Mouse (Mus musculus) MN1 (cell line): Measurements from ENCODE around the gene Pax7.

Experiments used
- DNase-seq: peaks from one replicate; pipeline ENCODE4 v3.0.0-alpha.2; 2016; ENCODE audit warnings: low spot score

The Pax7 gene

GRCm38 (mm10) chr4:139750926-139751325, 82.4 kb downstream of the Pax7 start:
- DNase-seq = no peak

DNA sequence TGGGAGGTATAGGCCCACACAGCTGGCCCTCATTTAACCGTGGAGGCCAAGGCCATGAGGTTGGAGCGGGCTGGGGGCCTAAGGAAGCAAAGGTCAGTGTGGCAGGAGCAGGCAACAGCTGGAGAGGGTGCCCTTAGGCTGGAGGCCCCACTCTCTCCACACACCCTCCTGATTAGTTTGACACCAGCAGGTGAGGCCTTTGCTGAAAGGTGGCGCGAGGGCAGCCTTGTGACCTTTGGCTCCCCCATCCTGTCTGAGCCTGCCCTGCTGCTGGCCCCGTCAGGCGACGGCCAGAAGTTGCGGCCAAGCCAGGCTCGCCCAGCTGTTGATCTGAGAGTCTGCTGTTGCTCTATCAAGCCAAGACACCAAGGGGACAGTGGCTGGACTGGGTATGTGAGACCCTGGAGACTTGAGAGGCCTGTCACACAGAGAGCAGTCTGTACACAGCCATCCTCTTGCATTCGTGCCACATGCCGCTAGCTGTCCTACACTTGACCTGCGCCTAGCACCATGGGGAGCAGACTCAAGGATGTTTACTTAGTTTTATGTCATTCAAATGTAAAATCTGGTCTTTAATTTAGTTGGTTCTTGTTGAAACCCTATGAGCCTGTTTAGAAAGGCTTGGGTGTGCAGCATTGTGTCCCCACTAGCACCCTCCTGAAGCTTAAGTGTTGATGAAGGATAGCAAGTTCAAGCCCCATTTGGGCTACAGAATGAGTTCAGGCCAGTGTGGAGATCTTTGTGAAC, 86.0 kb downstream of the Pax7 start:
- no peak for DNase-seq

DNA sequence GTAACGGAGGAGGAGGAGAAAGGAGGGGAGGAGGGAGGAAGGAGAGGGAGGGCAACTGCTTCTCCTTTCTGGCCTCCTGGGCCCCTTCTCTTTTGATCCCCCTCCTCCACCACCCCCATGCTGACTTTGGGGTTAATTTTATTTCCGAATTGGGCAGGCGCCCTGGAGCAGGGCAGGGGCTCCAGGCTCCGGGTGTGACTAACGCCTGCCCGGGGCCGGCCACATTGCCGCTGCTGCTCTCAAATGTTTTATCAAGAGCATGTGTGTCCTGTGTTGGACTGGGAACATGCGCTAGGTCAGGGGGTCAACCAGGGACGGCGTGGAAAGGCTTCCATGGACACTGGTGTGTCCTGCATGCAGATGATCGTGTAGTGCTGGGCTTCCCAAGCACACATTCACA, 87.2 kb downstream of the Pax7 start:
- DNase-seq = no peak

DNA sequence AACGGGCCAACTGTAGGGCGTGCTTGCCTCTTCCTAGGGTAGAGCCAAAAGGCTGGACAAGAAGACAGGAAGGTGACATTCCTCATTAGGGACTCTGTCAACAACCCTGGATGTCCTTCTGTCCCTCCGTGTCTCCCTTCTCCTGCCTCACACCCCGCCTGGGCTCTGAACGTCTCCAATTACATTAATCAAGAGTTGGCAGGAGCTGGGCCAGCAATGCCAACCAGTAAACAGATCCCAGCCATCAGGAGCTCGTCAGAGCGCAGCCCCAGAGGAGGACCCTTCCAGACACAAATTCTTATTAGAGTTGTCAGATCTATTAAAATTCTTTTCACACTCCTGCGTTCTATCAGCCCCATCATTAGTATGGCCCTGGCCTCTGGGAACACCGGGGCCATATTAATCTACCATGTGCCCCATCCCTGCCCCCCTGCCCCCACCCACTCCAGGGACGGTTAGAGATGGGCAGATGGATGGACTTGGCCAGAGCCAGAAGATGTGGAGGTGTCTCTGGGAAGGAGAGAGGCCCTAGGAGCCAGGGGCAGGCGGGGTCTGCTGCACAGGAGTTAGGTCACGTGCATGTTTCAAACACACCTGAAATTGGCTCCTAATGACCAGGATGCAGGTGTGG, 88.4 kb downstream of the Pax7 start:
- no peak for DNase-seq

DNA sequence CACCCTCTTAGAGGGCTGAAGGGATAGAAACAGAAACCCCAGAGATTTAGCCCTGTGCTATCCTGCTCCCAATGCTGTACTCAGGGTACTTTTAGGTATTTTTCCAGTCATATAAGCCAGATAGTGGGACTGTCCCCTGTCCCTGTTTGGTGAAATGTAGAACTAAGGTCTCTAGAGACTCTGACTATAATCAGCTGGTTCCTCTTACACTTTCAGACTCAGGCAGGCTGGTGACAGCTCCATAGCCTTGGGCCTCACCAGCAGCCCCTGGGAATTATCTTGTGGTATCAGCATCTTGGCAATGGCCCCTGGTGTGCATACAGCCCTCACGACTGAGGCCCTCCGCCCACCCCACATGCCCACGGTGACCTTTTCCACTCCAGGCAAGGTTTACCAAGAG, 89.7 kb downstream of the Pax7 start:
- no peak for DNase-seq

DNA sequence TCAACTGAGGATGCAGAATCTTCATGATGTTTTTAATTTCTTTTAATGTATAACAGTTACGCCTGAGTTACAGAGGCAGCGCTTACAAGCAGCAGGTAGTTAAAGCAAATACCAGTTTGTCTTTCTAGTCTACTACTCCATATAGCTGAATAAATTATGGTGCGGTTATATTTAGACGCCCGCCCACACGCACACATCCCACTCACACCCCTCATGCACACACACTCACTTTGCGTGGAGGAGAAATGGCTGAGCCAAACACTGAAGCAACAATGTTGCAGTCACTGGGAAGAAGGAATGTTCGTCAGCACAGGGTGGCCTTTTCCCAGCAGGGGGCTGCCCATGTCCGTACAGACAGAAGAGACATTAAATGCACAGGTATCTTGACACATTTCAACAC, 96.3 kb downstream of the Pax7 start:
- DNase-seq = no peak

DNA sequence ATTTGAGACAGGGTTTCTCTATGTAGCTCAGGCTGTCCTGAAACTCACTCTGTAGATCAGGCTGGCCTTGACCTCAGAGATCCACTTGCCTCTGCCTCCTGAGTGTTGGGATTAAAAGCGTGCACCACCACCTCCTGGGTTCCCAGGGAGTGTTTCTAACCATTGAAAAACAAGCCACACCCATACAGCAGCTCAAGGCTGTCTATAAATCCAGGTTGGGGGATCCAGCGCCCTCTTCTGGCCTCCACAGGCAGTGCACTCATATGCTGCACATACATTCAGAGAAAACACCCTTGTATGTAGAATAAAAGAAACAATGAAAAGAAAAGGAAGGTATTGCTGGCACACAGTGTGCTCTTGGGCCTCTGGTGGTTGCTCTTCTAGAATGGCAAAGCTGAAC, 106.2 kb downstream of the Pax7 start:
- DNase-seq = no peak

- no peak for DNase-seq
Observed at GRCm38 (mm10) chr4:139725421-139725820, 107.9 kb downstream of the Pax7 start.

DNA sequence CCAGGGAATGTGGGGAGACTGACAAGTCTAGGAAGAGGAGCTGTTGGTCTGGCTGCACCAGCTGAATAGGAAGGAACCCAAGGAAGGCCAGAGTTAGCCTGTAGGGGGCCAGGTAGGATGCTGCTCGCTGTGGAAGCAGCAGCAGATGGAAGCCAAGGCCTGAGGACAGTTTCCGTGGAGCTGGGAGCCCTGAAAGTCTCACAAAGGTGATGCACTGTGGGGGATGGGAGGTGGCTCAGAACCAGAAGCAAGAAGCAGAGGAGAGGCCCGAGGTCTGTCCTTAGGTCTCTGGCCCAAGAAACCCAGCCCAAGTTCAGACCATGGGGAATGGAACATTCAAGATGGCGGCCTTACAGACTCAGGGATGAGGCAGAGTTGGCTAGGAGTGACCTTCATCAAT, 109.0 kb downstream of the Pax7 start:
- no peak for DNase-seq

DNA sequence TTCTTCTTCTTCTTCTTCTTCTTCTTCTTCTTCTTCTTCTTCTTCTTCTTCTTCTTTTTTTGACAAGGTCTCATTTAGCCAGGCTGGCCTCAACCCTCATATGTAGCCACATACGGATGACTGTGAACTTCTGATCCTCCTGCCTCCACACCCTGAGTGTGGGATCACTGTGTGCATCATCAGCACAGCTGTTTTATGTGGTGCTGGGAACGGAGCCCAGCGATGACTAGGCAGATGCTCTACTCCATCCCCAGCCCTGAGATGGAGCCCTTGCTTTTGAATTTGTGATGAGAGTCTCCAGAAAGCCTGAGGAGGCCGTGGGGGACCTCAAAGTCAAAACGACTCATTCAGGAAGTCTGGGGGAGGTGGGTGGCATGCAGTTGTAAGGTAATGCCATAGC, 114.3 kb downstream of the Pax7 start:
- no peak for DNase-seq

DNA sequence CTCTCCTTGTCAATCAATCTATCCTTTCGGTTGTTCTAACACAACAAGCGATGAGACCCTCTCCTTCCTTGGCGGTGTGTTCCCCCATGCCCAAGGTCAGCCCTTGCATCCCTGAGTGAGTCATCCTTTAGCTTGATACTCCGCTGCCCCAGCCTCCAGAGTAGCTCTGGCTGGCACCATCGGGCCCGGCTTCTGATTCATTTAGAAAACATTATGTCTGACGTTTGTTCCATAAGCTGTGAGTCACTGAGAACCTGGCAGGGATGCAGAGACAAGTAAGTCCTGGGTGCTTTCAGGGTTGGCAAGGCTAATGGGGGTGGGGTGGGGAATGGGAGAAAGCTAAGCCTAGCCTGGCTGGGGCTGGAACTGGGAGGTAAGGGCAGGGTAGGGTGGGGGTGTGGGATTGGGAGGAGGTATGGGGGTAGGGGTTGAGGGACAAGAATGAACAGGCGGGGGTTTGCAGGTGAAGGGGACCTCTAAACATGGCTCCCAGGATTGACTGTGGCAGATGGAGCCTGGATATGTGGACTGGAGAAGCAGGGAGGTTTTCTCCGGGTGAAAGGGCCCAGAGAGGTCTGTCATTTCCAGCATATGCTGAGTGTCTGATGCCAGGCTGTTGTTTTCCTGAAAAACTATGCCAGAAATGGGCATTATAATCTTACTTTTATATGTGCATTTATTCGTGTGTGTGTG, 116.7 kb downstream of the Pax7 start:
- DNase-seq = no peak

DNA sequence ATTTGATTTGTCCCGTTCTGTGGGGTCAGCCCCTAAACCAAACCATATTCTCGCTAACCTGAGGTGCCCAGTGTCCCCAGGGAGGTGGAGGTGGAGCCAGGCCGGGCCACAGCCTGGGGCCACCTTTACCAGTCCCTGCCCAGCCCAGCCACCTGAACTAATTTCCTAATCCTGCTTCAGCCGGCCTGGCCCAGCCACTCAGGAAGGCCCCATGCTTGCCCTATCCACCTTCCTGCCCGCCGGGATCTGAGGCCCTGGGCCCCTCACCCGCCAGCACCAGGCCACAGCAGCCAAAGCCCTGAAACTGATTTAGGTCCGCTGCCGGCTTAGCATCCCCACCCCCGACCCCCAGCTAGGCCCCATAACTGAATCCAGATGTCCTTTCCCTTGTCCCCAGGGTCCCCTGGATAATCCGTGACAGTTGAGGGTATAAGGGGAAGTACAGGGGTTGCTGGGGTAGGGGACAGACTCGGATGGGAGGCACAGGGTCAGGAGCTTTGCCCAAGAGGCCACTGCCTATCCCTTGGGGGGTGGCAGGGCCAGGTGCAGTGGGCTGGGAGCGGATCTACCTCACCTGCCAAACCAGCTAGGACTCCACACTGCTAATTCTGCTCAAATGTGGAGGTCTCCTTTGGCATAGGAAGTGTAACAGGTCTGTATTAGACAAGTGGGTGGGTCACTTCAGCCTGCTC, 117.9 kb downstream of the Pax7 start:
- no peak for DNase-seq

DNA sequence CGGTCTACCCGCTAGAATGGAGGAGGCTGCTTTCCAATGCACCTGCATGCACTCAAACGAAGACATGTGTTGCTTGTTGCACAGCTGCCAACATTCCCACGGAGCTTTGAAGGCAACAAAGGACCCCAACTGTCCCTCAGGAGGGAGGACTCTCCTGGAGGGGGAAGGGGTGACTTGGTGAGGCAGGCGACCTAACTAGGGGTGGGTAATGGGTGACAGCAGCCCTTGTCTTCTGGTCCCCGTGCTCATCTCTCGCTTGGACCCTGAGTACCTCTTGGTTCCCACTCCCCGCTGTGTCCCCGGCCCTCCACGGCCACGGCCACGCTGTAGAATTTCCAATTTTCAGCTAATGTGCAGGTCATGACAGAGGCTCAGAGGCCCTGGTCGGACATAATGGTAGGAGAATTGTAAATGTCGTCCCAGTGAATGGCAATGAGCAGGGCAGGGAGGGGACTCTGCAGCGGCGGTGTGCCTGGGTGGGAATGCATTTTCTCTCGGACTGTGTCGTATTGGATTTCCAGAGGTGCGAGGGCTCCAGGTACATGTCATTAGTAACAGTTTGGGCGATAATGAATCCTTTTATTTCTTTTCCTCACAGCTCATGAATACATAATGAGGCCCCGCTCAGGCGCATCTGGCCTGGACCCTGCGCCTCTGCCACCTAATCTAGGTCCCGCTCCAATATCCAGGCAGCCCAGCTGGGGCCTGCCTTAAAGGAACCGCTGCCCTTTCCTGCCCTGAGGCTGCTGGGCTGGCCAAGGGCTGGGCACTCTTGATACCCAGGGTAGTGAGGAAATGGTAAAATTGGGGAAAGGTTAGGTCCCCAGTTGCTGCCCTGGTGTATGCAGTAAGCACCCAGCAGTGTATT, 122.6 kb downstream of the Pax7 start:
- no peak for DNase-seq

DNA sequence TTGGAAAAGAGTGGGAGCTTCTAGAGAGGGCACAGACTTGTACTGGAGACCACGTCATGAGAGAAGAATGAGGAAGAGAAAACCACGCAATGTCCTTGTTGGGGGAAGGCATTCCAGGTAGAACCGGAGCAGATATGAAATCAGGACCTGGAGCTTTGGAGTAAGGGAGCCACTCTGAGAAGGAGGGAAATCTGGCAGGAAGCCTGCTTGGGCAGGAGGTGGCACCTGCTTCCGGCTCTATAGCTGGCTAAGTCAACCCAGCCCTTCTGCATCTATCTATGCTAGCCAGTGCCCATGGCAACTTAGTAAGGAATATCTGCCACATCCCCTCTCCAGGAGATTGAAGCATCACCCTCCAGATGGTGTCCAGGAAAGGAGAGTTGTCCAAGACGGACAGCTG, 127.3 kb downstream of the Pax7 start:
- no peak for DNase-seq

GRCm38 (mm10) chr4:139703468-139703867, 129.9 kb downstream of the Pax7 start:
- no peak for DNase-seq

- DNase-seq = no peak
Observed at GRCm38 (mm10) chr4:139702914-139703313, 130.4 kb downstream of the Pax7 start.

GRCm38 (mm10) chr4:139698602-139699001, 134.7 kb downstream of the Pax7 start:
- DNase-seq = no peak

- no peak for DNase-seq
Observed at GRCm38 (mm10) chr4:139697755-139698154, 135.6 kb downstream of the Pax7 start.

DNA sequence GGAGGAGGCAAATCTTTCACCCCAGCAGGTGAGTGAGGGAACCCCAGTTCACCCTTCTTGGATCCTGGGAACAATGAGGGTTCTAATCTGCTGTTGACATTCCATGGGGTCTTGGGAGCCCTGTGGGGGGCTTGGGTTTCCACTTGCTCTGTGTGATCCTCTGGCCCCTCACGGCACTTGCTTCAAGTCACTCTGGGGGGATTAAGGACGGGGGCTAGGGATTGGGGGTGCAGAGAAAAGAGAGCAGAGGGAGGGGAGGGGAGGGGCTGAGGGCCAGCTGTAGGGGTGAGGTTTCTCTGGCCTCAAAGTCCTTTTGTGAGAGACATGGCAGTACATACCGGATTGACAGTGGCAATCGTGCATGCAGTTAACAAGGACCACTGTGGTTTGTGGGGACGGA, 140.0 kb downstream of the Pax7 start:
- DNase-seq = no peak

GRCm38 (mm10) chr4:139689627-139690269, 143.6 kb downstream of the Pax7 start:
- DNase-seq = no peak

DNA sequence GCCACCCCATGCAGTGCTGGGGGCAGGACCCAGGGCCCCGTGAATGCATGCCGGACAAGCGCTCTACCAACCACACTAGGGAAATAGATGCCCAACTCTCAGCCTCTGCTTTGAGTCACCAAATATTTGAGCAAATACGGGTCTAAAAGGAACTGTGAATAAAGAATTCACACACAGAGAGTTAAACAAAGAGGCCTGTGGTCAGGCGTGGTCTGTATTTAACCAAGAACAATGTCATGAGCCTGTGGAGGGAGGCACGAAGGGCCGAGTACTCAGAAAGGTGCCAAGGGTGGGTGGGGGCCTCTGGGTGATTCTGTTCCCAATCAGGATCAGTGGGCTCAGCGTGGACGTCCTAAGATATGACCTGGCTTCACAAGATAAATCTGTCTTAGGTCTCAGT, 145.3 kb downstream of the Pax7 start:
- DNase-seq = no peak
